Mouse (Mus musculus) heart, embryonic 12.5 days (tissue): ENCODE measurements around the gene Dvl2. TPM values are rescaled to one million over a fixed set of nuclear protein-coding genes. Genes with fewer than 3 reads are reported as not detected.

ENCODE experiments used
- ATAC-seq: fragments of 200-750 bp; cut with Nextera tagmentation; 2 replicates; pipeline ENCODE4 v1.8.0; 2017; ENCODE audit warnings: moderate TSS enrichment, moderate library complexity; ENCODE audit not compliant: insufficient number of reproducible peaks, low FRiP score
- H3K27ac ChIP-seq: fragments of 300-500 bp; sonication (generic); 2 replicates; pipeline ENCODE4 v1.5.1; 2016; ENCODE audit warnings: mild to moderate bottlenecking, moderate library complexity; ENCODE audit not compliant: poor library complexity, severe bottlenecking
- H3K27me3 ChIP-seq: fragments of 300-500 bp; sonication (generic); replicated peaks from 2 replicates; pipeline ENCODE4 v1.6.1; 2016; ENCODE audit warnings: mild to moderate bottlenecking, moderate library complexity
- H3K36me3 ChIP-seq: fragments of 300-500 bp; sonication (generic); 2 replicates; pipeline ENCODE4 v1.6.1; 2016; ENCODE audit warnings: mild to moderate bottlenecking, moderate library complexity
- H3K4me1 ChIP-seq: fragments of 300-500 bp; sonication (generic); replicated peaks from 2 replicates; pipeline ENCODE4 v1.6.1; 2016; ENCODE audit warnings: mild to moderate bottlenecking
- H3K4me2 ChIP-seq: fragments of 300-500 bp; sonication (generic); 2 replicates; pipeline ENCODE4 v1.6.1; 2016; ENCODE audit warnings: mild to moderate bottlenecking, moderate library complexity
- H3K4me3 ChIP-seq: fragments of 300-500 bp; sonication (generic); 2 replicates; pipeline ENCODE4 v1.5.1; 2016; ENCODE audit warnings: mild to moderate bottlenecking
- H3K9ac ChIP-seq: fragments of 300-500 bp; sonication (generic); 2 replicates; pipeline ENCODE4 v1.6.1; 2016; ENCODE audit warnings: mild to moderate bottlenecking, moderate library complexity
- H3K9me3 ChIP-seq: fragments of 300-500 bp; sonication (generic); replicated peaks from 2 replicates; pipeline ENCODE4 v1.6.1; 2016; ENCODE audit warnings: mild to moderate bottlenecking, moderate library complexity
- WGBS: fragments of 180-500 bp; shearing (Covaris S2); methylation state at CpG from one replicate; pipeline ENCODE4 v1.1.7; 2016; 5-methylcytosine and 5-hydroxymethylcytosine counted together
- polyA plus RNA-seq: library from polyadenylated mRNA; unstranded; fragments of >200 nt; fragmentation: Nextera tagmentation; extraction: Ambion mirVana; gene quantifications from 2 replicates; pipeline ENCODE4 v1.2.1, GENCODE M21; 2016

Dvl2 gene
- polyA plus RNA-seq, 1 experiment from 2014 or later: 25.8 TPM

DNA sequence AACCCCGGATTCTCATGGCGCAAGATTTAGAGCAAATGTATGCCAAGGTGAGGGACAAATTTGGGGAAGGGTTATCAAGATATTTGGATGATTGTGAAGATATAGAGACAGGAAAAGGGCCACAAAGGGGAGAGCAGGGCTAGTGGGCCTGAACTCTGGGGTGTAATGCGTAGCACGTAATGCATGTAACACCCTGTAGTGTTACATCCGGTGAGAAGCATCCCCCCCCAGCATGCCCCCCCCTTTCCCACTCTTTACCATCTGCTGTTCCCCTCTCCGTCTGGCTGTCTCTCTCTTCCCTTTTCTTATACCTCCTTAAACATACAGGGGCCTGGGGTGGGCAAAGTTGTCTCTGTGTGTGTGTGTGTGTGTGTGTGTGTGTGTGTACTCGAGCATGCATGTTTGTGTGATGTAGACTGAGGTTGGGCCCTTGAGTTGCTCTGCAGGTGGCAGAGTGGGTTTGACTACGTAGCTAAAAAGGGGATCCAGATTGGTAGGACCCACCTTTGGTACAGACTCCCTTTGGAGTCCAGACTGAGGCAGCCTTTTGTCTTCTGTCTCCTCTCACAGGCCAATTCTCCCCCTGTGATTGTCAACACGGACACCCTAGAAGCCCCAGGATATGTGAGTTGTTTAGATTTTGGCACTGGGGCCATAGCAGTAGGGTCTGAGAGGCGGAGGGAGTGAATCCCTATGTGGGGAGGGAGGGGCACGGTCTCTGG is 29.6 kb downstream of the Dvl2 start:
- peak; percentile 24; the same call in 1 of the 2 replicates for ATAC-seq
- Histone ChIP-seq H3K9ac (peak overlapping the region; percentile 25; the same call in 1 of the 2 replicates), H3K36me3 (peaks cover 29% of the 10 kb centered on the region), H3K4me2 (peak overlapping the region; percentile 69), H3K9me3 (no peaks in the 10 kb centered on the region), H3K27me3 (no peaks in the 10 kb centered on the region), H3K4me1 (peaks cover 50% of the 10 kb centered on the region), H3K27ac (no peak overlapping the region), H3K4me3 (peak overlapping the region; percentile 25; the same call in 1 of the 2 replicates)
- WGBS: 53% methylated on average over 11 of the region's 11 CpGs

DNA sequence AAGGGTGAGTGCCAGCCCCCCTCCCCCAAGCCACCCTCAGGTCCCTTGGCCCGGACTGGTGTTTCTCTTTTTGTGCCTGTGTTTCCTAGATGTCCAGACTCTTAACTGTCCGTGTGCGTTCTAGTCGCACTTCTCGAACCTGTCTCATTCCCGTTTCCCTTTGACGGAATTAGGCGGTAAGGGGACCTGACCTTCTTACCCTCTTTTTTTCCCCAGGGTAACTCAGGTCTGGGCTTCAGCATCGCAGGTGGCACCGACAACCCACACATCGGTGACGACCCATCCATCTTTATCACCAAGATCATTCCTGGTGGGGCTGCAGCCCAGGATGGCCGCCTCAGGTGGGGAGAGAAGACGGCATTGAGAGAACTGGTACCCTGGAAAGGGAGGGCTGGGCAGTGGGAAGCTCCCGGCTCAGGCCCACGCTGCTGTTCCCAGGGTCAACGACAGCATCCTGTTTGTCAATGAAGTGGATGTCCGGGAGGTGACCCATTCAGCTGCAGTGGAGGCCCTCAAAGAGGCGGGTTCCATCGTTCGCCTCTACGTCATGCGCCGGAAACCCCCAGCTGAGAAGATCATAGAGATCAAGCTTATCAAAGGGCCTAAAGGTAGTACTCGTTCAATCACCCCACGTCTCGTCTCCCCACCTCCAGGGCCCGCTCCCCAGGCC is 30.4 kb downstream of the Dvl2 start:
- no peak overlapping the region for H3K4me2 ChIP-seq
- H3K4me1 ChIP-seq: peaks cover 46% of the 10 kb centered on the region
- 91% methylated on average over 28 of the region's 28 CpGs for WGBS
- no peak overlapping the region for H3K4me3 ChIP-seq
- H3K27ac ChIP-seq: no peak overlapping the region
- peaks cover 29% of the 10 kb centered on the region for H3K36me3 ChIP-seq
- H3K9ac ChIP-seq: no peak overlapping the region
- ATAC-seq: no peak
- H3K27me3 ChIP-seq: no peaks in the 10 kb centered on the region
- H3K9me3 ChIP-seq: no peaks in the 10 kb centered on the region

DNA sequence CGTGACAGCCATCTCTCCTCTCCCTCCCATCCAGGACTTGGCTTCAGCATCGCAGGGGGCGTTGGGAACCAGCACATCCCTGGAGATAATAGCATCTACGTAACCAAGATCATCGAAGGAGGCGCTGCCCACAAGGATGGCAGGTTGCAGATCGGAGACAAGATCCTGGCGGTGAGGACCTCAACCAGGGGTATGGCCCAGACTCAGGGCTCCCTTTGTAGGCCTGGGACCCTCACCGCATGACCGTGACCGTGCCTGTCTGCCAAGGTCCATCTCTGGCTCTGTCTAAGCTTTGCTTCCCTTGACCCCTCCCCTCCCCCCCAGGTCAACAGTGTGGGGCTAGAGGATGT is 30.9 kb downstream of the Dvl2 start:
- no peaks in the 10 kb centered on the region for H3K9me3 ChIP-seq
- no peaks in the 10 kb centered on the region for H3K27me3 ChIP-seq
- H3K4me1 ChIP-seq: peaks cover 41% of the 10 kb centered on the region
- H3K4me3 ChIP-seq: no peak overlapping the region
- H3K9ac ChIP-seq: no peak overlapping the region
- 95% methylated on average over 11 of the region's 11 CpGs for WGBS
- peaks cover 29% of the 10 kb centered on the region for H3K36me3 ChIP-seq
- H3K27ac ChIP-seq: no peak overlapping the region
- H3K4me2 ChIP-seq: no peak overlapping the region
- no peak for ATAC-seq

DNA sequence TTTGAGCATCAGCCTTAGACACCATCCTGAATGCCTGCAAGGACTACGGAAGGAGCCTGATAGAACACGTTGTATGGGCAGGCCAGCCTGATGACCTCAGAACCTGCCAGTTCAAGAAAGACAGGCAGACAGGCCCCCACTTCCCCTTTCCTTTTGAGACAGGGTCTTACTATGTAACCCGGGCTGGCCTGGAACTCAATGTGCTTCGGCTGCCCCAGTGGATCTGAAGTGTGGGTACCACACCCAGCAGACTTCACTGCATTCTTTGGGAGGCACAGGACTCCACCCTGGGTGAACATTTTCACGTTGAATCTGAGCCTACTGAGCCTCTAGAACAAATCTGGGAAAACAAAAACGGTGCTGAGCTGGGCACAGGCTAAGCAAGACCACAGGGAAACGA is 37.8 kb downstream of the Dvl2 start:
- Histone ChIP-seq H3K9ac (no peak overlapping the region), H3K4me3 (no peak overlapping the region), H3K27ac (no peak overlapping the region), H3K4me1 (no peaks in the 10 kb centered on the region), H3K4me2 (no peak overlapping the region), H3K27me3 (no peaks in the 10 kb centered on the region), H3K9me3 (no peaks in the 10 kb centered on the region), H3K36me3 (peaks cover 57% of the 10 kb centered on the region)
- ATAC-seq: no peak
- WGBS: 77% methylated on average over 7 of the region's 7 CpGs

DNA sequence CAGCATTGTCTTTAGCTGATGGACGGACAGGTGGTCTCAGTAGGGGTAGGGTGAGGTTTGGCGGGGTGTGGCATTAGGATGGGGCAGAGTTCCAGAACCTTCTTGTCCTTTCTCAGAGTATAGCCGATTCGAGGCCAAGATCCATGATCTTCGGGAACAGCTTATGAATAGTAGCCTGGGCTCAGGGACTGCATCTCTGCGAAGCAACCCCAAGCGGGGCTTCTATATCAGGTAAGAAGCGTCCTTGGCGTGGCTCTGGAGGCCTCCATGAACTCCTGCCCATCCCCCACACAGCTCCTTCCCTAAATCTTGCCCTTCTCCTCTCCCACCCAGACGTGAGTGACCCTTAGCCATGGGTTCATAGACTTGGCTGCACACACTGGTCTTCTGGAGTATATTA is 39.2 kb downstream of the Dvl2 start:
- Histone ChIP-seq H3K27ac (no peak overlapping the region), H3K4me2 (no peak overlapping the region), H3K9me3 (no peaks in the 10 kb centered on the region), H3K9ac (no peak overlapping the region), H3K27me3 (no peaks in the 10 kb centered on the region), H3K4me1 (no peaks in the 10 kb centered on the region), H3K4me3 (no peak overlapping the region), H3K36me3 (peaks cover 67% of the 10 kb centered on the region)
- no peak for ATAC-seq
- WGBS: 89% methylated on average over 10 of the region's 10 CpGs

DNA sequence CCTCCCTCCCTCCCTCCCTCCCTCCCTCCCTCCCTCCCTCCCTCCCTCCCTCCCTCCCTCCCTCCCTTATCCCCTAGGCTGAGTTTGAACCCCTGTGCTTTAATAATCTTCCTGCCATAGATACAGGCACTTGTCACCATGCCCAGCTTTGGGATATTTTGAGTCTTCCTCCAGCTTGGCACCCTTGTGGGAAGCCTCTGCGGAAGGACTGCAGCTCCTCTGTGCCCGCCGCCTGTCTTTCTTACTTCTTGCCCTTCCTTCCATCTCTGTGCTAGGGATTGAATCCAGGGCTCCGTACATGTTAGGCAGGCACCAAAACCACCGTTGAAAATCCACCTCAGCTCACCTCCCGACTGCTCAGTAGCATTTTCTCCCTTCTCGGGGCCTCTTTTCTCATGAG is 39.8 kb downstream of the Dvl2 start:
- Histone ChIP-seq H3K27me3 (no peaks in the 10 kb centered on the region), H3K27ac (no peak overlapping the region), H3K36me3 (peaks cover 71% of the 10 kb centered on the region), H3K4me2 (no peak overlapping the region), H3K9ac (no peak overlapping the region), H3K9me3 (no peaks in the 10 kb centered on the region), H3K4me3 (no peak overlapping the region), H3K4me1 (no peaks in the 10 kb centered on the region)
- WGBS: 81% methylated on average over 7 of the region's 7 CpGs
- no peak for ATAC-seq

DNA sequence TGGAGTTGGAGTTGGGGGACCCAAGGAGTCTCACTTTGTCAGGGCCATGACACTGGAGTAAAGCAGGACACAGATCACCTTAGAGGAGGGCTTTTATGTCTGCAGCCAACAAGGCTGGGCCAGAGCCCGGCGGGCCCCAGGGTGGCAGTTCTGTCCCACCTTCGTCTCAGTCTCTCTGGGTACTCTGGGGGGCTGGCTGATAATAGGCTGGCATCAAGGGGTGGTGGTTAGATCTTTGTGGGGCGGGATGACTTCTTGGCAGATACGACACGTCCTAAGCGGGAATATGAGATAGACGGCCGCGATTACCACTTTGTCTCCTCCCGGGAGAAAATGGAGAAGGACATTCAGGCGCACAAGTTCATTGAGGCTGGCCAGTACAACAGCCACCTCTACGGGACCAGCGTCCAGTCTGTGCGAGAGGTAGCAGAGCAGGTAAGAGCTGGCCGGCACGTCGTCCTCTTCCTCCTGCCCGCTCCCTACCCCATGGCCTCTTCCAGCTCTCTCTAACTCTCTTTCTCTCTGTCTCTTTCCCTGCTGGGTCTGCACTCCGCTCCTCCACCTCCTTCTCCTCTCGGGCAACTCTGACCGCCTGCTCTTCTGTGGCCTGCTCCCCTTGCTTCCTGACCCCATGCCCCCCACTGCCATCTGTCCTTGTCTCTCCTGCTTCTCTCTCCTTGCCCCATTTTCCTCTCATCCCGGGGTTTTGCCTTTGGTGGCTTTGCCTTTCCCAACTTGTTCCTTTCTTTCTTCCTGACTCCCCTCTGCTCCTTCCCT is 42.1 kb downstream of the Dvl2 start:
- no peak for ATAC-seq
- Histone ChIP-seq H3K27me3 (no peaks in the 10 kb centered on the region), H3K27ac (no peak overlapping the region), H3K4me2 (no peak overlapping the region), H3K36me3 (peaks cover 65% of the 10 kb centered on the region), H3K4me1 (no peaks in the 10 kb centered on the region), H3K9me3 (no peaks in the 10 kb centered on the region), H3K4me3 (no peak overlapping the region), H3K9ac (no peak overlapping the region)
- WGBS: 87% methylated on average over 23 of the region's 23 CpGs

DNA sequence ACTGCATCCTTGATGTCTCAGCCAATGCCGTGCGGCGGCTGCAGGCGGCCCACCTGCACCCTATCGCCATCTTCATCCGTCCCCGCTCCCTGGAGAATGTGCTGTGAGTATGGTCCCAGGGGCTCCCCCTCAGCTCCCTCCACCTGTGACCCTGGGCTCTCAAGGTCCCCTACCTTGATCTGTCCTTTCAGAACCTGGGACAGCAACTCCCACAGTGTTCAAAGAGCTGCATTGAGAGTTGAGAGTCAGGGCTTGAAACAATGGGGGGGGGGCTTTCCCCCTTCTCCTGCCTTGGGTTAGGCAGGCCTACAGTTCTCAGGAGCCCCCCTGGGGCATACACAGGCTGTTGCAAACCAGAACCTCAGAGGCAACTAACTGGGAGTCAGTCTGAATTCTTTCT is 43.3 kb downstream of the Dvl2 start:
- Histone ChIP-seq H3K27ac (no peak overlapping the region), H3K27me3 (no peaks in the 10 kb centered on the region), H3K4me1 (no peaks in the 10 kb centered on the region), H3K4me2 (no peak overlapping the region), H3K9me3 (no peaks in the 10 kb centered on the region), H3K4me3 (no peak overlapping the region), H3K36me3 (peaks cover 57% of the 10 kb centered on the region), H3K9ac (no peak overlapping the region)
- WGBS: 84% methylated on average over 7 of the region's 7 CpGs
- ATAC-seq: no peak

DNA sequence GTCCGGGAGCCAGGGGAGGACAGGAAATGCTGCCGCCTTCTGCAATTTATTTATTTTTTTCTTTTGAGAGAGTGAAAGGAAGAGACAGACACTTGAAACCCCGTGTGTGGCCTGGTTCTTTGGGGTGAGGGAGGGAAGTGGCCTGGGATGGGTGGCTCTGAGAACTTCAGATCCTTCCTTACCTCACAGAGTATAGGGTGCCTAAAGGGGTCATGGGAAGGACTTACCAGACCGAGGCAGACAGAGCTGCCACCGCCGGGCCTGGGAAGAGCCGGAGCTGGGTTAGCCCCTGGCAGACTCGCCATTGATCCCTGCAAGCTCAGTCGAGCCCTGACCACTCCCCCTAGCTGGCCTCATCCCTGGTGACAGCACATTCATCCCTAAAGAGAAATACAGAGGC is 45.0 kb downstream of the Dvl2 start:
- no peak for ATAC-seq
- Histone ChIP-seq H3K4me3 (no peak overlapping the region), H3K4me1 (no peaks in the 10 kb centered on the region), H3K27ac (no peak overlapping the region), H3K9ac (no peak overlapping the region), H3K27me3 (no peaks in the 10 kb centered on the region), H3K9me3 (no peaks in the 10 kb centered on the region), H3K36me3 (peaks cover 44% of the 10 kb centered on the region), H3K4me2 (no peak overlapping the region)
- WGBS: 41% methylated on average over 9 of the region's 9 CpGs

DNA sequence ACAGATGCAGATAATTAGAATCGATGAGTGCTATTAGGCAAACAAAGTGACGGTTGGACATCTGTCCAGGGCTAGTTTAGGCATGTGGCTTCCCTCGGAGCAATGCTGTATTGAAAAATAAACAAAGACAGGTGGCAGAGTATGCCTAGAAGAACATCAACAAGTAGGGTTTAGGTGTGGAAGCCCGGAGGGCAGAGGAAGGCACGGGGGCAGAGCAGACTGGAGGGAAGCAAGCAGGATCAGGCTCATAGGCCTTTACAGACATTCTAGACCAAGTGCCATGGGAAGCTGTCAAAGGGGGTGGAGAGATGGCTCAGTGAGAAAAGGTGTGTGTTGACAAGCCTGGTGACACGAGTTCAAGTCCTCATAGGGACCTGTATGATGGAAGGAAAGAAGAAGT is 49.0 kb downstream of the Dvl2 start:
- no peak for ATAC-seq
- no peaks in the 10 kb centered on the region for H3K4me1 ChIP-seq
- peaks cover 14% of the 10 kb centered on the region for H3K27me3 ChIP-seq
- WGBS: 76% methylated on average over 6 of the region's 6 CpGs
- no peak overlapping the region for H3K9ac ChIP-seq
- no peak overlapping the region for H3K4me3 ChIP-seq
- no peak overlapping the region for H3K27ac ChIP-seq
- H3K36me3 ChIP-seq: peaks cover 7% of the 10 kb centered on the region
- H3K9me3 ChIP-seq: no peaks in the 10 kb centered on the region
- no peak overlapping the region for H3K4me2 ChIP-seq

DNA sequence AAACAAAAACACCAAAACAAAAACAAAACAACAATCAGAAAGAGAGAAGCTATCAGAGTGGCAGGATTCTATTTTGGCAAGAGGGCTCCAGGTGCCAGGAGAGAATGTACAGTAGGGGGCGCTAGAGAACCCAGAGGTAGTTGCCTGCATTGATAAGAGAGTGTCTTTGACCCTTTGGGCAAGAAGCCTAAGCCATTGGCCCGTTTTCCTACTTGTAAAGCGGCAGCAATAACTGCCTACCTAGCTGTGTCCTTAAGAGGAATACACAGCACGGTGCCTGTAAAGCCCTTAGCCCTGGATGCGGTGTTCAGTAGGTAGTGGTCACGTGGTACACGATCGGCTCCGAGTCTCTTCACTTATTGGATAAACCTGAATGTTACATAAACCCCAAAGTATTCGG is 49.4 kb downstream of the Dvl2 start:
- no peak overlapping the region for H3K27ac ChIP-seq
- H3K36me3 ChIP-seq: peaks cover 3% of the 10 kb centered on the region
- H3K4me3 ChIP-seq: no peak overlapping the region
- no peak for ATAC-seq
- H3K4me2 ChIP-seq: no peak overlapping the region
- H3K4me1 ChIP-seq: no peaks in the 10 kb centered on the region
- no peaks in the 10 kb centered on the region for H3K9me3 ChIP-seq
- H3K27me3 ChIP-seq: peaks cover 17% of the 10 kb centered on the region
- 47% methylated on average over 10 of the region's 10 CpGs for WGBS
- H3K9ac ChIP-seq: no peak overlapping the region
